Mouse (Mus musculus): ENCODE data around the gene Trmt10a. TPM values are rescaled to one million over a fixed set of nuclear protein-coding genes. Genes with fewer than 3 reads are reported as not detected.

The Trmt10a gene
- total and polyA plus RNA-seq, 3 experiments = 9.7 to 18.1 TPM; not detected in 1

- no peaks in the 10 kb centered on the region for H3K27me3 ChIP-seq (ENCODE audit: control insufficient read depth in 1 of 2, insufficient read depth in 2 of 2, low read length in 2 of 2)
- no peak overlapping the region for H3K27ac ChIP-seq (ENCODE audit: control insufficient read depth, low read depth, low read length)
- peaks cover 5% of the 10 kb centered on the region; the same call in 1 of the 2 replicates for H3K79me2 ChIP-seq (ENCODE audit: control insufficient read depth, insufficient read depth, low read length, poor library complexity)
- peaks cover 3 to 15% of the 10 kb centered on the region in 2 experiments for H3K36me3 ChIP-seq (ENCODE audit: control insufficient read depth in 1 of 2, insufficient read depth in 2 of 2, low read length in 2 of 2)
- no peak overlapping the region for H3K4me3 ChIP-seq (ENCODE audit: control insufficient read depth in 1 of 2, insufficient read depth in 1 of 2, low read depth in 2 of 2, low read length in 2 of 2)
- no peaks in the 10 kb centered on the region for H3K4me1 ChIP-seq (ENCODE audit: control insufficient read depth in 1 of 2, insufficient read depth in 2 of 2, low read length in 2 of 2)
- peak; percentile 37 for DNase-seq (ENCODE audit: low read depth, low spot score)
- TF ChIP-seq EP300 (IDR thresholded peaks at IDR 0.05; ENCODE audit: low read depth in 1 of 2, low read length in 2 of 2) = no peak
- TF ChIP-seq CTCF (IDR thresholded peaks at IDR 0.05 in 2 of 3, conservative IDR thresholded peaks at IDR 0.05 in 1 of 3; ENCODE audit: control insufficient read depth in 1 of 3, insufficient read depth in 1 of 3, low read depth in 2 of 3, low read length in 3 of 3, poor library complexity in 1 of 3, severe bottlenecking in 1 of 3) = peak; percentile 14 to 18 (median 15); a peak in 2 of 6 replicates
- no peak for TF ChIP-seq USF1 (IDR thresholded peaks at IDR 0.05; ENCODE audit: low read depth, low read length)
- no peak for TF ChIP-seq MYB (IDR thresholded peaks at IDR 0.05; ENCODE audit: low read depth, low read length)
- H3K9me3 ChIP-seq (replicated peaks; ENCODE audit: insufficient read depth, low read length) = no peaks in the 10 kb centered on the region
- no peak overlapping the region for H3K9ac ChIP-seq (ENCODE audit: control insufficient read depth, low read depth, low read length, poor library complexity, severe bottlenecking)
Measured at GRCm38 (mm10) chr3:138148811-138149210, 5.6 kb downstream of the Trmt10a start.

GRCm38 (mm10) chr3:138155062-138155461 lies 11.8 kb downstream of the Trmt10a start:
- no peak overlapping the region for H3K27ac ChIP-seq (ENCODE audit: control insufficient read depth, low read depth, low read length)
- TF ChIP-seq RAD21 (IDR thresholded peaks at IDR 0.05; ENCODE audit: low read depth, low read length) (no peak), UBTF (IDR thresholded peaks at IDR 0.05; ENCODE audit: borderline replicate concordance, insufficient read depth, low read depth, low read length) (no peak), TAL1 (IDR thresholded peaks at IDR 0.05; ENCODE audit: low read length) (no peak), TBP (IDR thresholded peaks at IDR 0.05; ENCODE audit: low read depth, low read length) (no peak), USF2 (IDR thresholded peaks at IDR 0.05; ENCODE audit: borderline replicate concordance in 1 of 2, insufficient read depth in 1 of 2, low read depth in 1 of 2, low read length in 2 of 2) (no peak), MAFK (IDR thresholded peaks at IDR 0.05; ENCODE audit: borderline replicate concordance, low read depth, low read length) (no peak), GATA1 (IDR thresholded peaks at IDR 0.05; ENCODE audit: low read depth, low read length) (no peak), ZC3H11A (IDR thresholded peaks at IDR 0.05; ENCODE audit: low read depth, low read length) (no peak), POLR2AphosphoS2 (IDR thresholded peaks at IDR 0.05; ENCODE audit: low read length) (no peak), JUND (IDR thresholded peaks at IDR 0.05; ENCODE audit: low read depth, low read length) (no peak), TCF12 (IDR thresholded peaks at IDR 0.05; ENCODE audit: low read depth, low read length) (no peak), KAT2A (conservative IDR thresholded peaks at IDR 0.05; ENCODE audit: low read depth, low read length) (no peak), MYB (IDR thresholded peaks at IDR 0.05; ENCODE audit: low read depth, low read length) (no peak), NELFE (IDR thresholded peaks at IDR 0.05; ENCODE audit: low read depth, low read length) (no peak), NRF1 (IDR thresholded peaks at IDR 0.05; ENCODE audit: insufficient read depth, low read depth, low read length, poor library complexity, severe bottlenecking) (no peak), POLR2A (IDR thresholded peaks at IDR 0.05; ENCODE audit: control insufficient read depth in 1 of 2, insufficient read depth in 1 of 2, low read depth in 1 of 2, low read length in 2 of 2, poor library complexity in 1 of 2) (no peak), MAZ (IDR thresholded peaks at IDR 0.05; ENCODE audit: low read depth, low read length) (no peak), ELF1 (IDR thresholded peaks at IDR 0.05; ENCODE audit: low read depth, low read length) (no peak), CHD2 (IDR thresholded peaks at IDR 0.05; ENCODE audit: low read length) (no peak)
- DNase-seq (ENCODE audit: low read depth, low spot score) = no peak
- no peaks in the 10 kb centered on the region for H3K27me3 ChIP-seq (ENCODE audit: control insufficient read depth in 1 of 2, insufficient read depth in 2 of 2, low read length in 2 of 2)
- no peaks in the 10 kb centered on the region for H3K79me2 ChIP-seq (ENCODE audit: control insufficient read depth, insufficient read depth, low read length, poor library complexity)
- no peak overlapping the region for H3K4me3 ChIP-seq (ENCODE audit: control insufficient read depth in 1 of 2, insufficient read depth in 1 of 2, low read depth in 2 of 2, low read length in 2 of 2)
- no peak overlapping the region for H3K9ac ChIP-seq (ENCODE audit: control insufficient read depth, low read depth, low read length, poor library complexity, severe bottlenecking)
- no peaks in the 10 kb centered on the region for H3K4me1 ChIP-seq (ENCODE audit: control insufficient read depth in 1 of 2, insufficient read depth in 2 of 2, low read length in 2 of 2)
- H3K36me3 ChIP-seq (ENCODE audit: control insufficient read depth in 1 of 2, insufficient read depth in 2 of 2, low read length in 2 of 2) = peaks cover 0 to 13% of the 10 kb centered on the region in 2 experiments; a peak in 2 of 4 replicates
- no peaks in the 10 kb centered on the region for H3K9me3 ChIP-seq (replicated peaks; ENCODE audit: insufficient read depth, low read length)

Measured in MEL (cell line).